Mouse (Mus musculus) thymus, adult 2 months (tissue): ENCODE results near the gene Prr18. TPM values are rescaled to one million over a fixed set of nuclear protein-coding genes. Genes with fewer than 3 reads are reported as not detected.

Experiments
- DNase-seq: peaks from one replicate; pipeline ENCODE4 v3.0.0; 2021
- H3K27ac ChIP-seq: fragments of 200-500 bp; 2 replicates; pipeline ENCODE4 v1.5.1; 2012; ENCODE audit warnings: low read length, control low read depth; ENCODE audit not compliant: control insufficient read depth, insufficient read depth
- H3K27me3 ChIP-seq: fragments of 200-500 bp; 2 replicates; pipeline ENCODE4 v1.6.1; 2012; ENCODE audit warnings: mild to moderate bottlenecking, low read length, moderate library complexity, mixed read lengths; ENCODE audit not compliant: control insufficient read depth, insufficient read depth
- H3K36me3 ChIP-seq: fragments of 200-500 bp; 2 replicates; pipeline ENCODE4 v1.6.1; 2012; ENCODE audit warnings: mild to moderate bottlenecking, low read length, moderate library complexity; ENCODE audit not compliant: control insufficient read depth, insufficient read depth
- H3K4me1 ChIP-seq: fragments of 200-500 bp; replicated peaks from 2 replicates; pipeline ENCODE4 v1.6.1; 2012; ENCODE audit warnings: low read length; ENCODE audit not compliant: control insufficient read depth, insufficient read depth
- H3K4me3 ChIP-seq: fragments of 200-500 bp; 2 replicates; pipeline ENCODE4 v1.5.1; 2012; ENCODE audit warnings: mild to moderate bottlenecking, low read length, control low read depth, moderate library complexity; ENCODE audit not compliant: control insufficient read depth, insufficient read depth
- CTCF ChIP-seq: fragments of 200-500 bp; IDR thresholded peaks from 2 replicates; pipeline ENCODE4 v1.5.1; 2012; ENCODE audit warnings: mild to moderate bottlenecking, control low read depth, low read length, moderate library complexity, borderline replicate concordance; ENCODE audit not compliant: control insufficient read depth, poor library complexity, insufficient read depth; ENCODE audit errors: extremely low read depth
- POLR2A ChIP-seq: fragments of 200-500 bp; IDR thresholded peaks from 2 replicates; pipeline ENCODE4 v1.6.1; 2012; ENCODE audit warnings: mild to moderate bottlenecking, low read length, control low read depth, moderate library complexity; ENCODE audit not compliant: control insufficient read depth, poor library complexity, insufficient read depth; ENCODE audit errors: extremely low read depth
- WGBS: fragments of 180-500 bp; shearing (Covaris S2); methylation state at CpG from one replicate; pipeline ENCODE4 v1.1.7; 2018; 5-methylcytosine and 5-hydroxymethylcytosine counted together
- polyA plus RNA-seq: library from polyadenylated mRNA; depleted of rRNA; stranded (reverse); fragments of >200 nt; gene quantifications from 2 replicates; pipeline ENCODE4 v1.2.3, GENCODE M21; 2012

Gene Prr18
- polyA plus RNA-seq, 1 experiment: 1.3 TPM

- H3K4me3 ChIP-seq: no peak overlapping the region
- peaks cover 15% of the 10 kb centered on the region for H3K4me1 ChIP-seq
- no peaks in the 10 kb centered on the region for H3K36me3 ChIP-seq
- H3K27me3 ChIP-seq: no peaks in the 10 kb centered on the region
- TF ChIP-seq CTCF (no peak), POLR2A (no peak)
- no peak for DNase-seq
- 87% methylated on average over 8 of the region's 8 CpGs for WGBS
- H3K27ac ChIP-seq: no peak overlapping the region
Observed at GRCm38 (mm10) chr17:8368570-8368969, 31.3 kb downstream of the Prr18 start.

- Histone ChIP-seq H3K27ac (no peak overlapping the region), H3K4me1 (peaks cover 15% of the 10 kb centered on the region), H3K36me3 (no peaks in the 10 kb centered on the region), H3K27me3 (no peaks in the 10 kb centered on the region), H3K4me3 (no peak overlapping the region)
- 81% methylated on average over 2 of the region's 2 CpGs for WGBS
- no peak for TF ChIP-seq POLR2A
- no peak for TF ChIP-seq CTCF
- DNase-seq: no peak
Observed at GRCm38 (mm10) chr17:8369171-8369570, 31.9 kb downstream of the Prr18 start.

- Histone ChIP-seq H3K27me3 (no peaks in the 10 kb centered on the region), H3K36me3 (no peaks in the 10 kb centered on the region), H3K4me1 (peaks cover 9% of the 10 kb centered on the region), H3K27ac (no peak overlapping the region), H3K4me3 (no peak overlapping the region)
- TF ChIP-seq CTCF (no peak), POLR2A (no peak)
- no peak for DNase-seq
- 86% methylated on average over 13 of the region's 13 CpGs for WGBS
Observed at GRCm38 (mm10) chr17:8370634-8371229, 33.5 kb downstream of the Prr18 start.

- under 1% methylated on average over 7 of the region's 7 CpGs for WGBS
- Histone ChIP-seq H3K4me3 (peak overlapping the region; percentile 40), H3K27ac (peak overlapping the region; percentile 78)
Observed at GRCm38 (mm10) chr17:8371834-8372233, 34.6 kb downstream of the Prr18 start.

GRCm38 (mm10) chr17:8372286-8373046 lies 35.2 kb downstream of the Prr18 start:
- peak; percentile 83 for DNase-seq
- Histone ChIP-seq H3K27ac (peak overlapping the region; percentile 78), H3K27me3 (no peaks in the 10 kb centered on the region), H3K4me3 (peak overlapping the region; percentile 40), H3K36me3 (no peaks in the 10 kb centered on the region), H3K4me1 (peaks cover 9% of the 10 kb centered on the region)
- 1% methylated on average over 18 of the region's 18 CpGs for WGBS
- no peak for TF ChIP-seq POLR2A
- peak; percentile 41; the same call in 1 of the 2 replicates for TF ChIP-seq CTCF

More at GRCm38 (mm10) chr17:8371834-8372233, 34.6 kb downstream of the Prr18 start:
- Histone ChIP-seq H3K27me3 (no peaks in the 10 kb centered on the region), H3K4me1 (peaks cover 9% of the 10 kb centered on the region), H3K36me3 (no peaks in the 10 kb centered on the region)
- DNase-seq: peak; percentile 77
- TF ChIP-seq POLR2A (0 out of 2 replicates have a peak, but pooled peaks have one; percentile 44), CTCF (no peak)

GRCm38 (mm10) chr17:8377298-8377697 lies 40.0 kb downstream of the Prr18 start:
- TF ChIP-seq POLR2A: no peak
- no peak for TF ChIP-seq CTCF
- 27% methylated on average over 5 of the region's 5 CpGs for WGBS

More at GRCm38 (mm10) chr17:8377298-8377697, 40.0 kb downstream of the Prr18 start:
- H3K36me3 ChIP-seq: no peaks in the 10 kb centered on the region
- DNase-seq: no peak
- no peak overlapping the region for H3K27ac ChIP-seq
- peaks cover under 1% of the 10 kb centered on the region; the same call in 1 of the 2 replicates for H3K4me1 ChIP-seq
- H3K4me3 ChIP-seq: no peak overlapping the region
- H3K27me3 ChIP-seq: no peaks in the 10 kb centered on the region
